Mouse (Mus musculus): ENCODE results near the gene Klc2. TPM values are rescaled to one million over a fixed set of nuclear protein-coding genes. Genes with fewer than 3 reads are reported as not detected.

The Klc2 gene
- polyA plus RNA-seq, 2 experiments, result 14.9 to 45.8 TPM

- no peak; the same call in 1 of the 2 replicates for ATAC-seq (ENCODE audit: low FRiP score, low read depth)
- Histone ChIP-seq H3K4me3 (replicated peaks; ENCODE audit: low read length) (no peak overlapping the region; the same call in 1 of the 2 replicates), H3K4me2 (replicated peaks; ENCODE audit: low read depth, low read length, severe bottlenecking) (peak overlapping the region; percentile 35), H3K9me3 (ENCODE audit: control insufficient read depth, low read length) (no peaks in the 10 kb centered on the region), H3K27ac (replicated peaks; ENCODE audit: low read depth, low read length) (0 out of 2 replicates have a peak overlapping the region, but pooled peaks have one; percentile 26), H3K9ac (ENCODE audit: low read depth, low read length, severe bottlenecking) (no peak overlapping the region), H3K4me1 (ENCODE audit: control insufficient read depth, insufficient read depth, low read length) (peaks cover 38% of the 10 kb centered on the region), H3K36me3 (ENCODE audit: control insufficient read depth, insufficient read depth, low read length) (peaks cover 44% of the 10 kb centered on the region), H3K27me3 (ENCODE audit: control insufficient read depth, insufficient read depth, low read length) (no peaks in the 10 kb centered on the region)
- no peak for DNase-seq (ENCODE audit: low spot score)
- no peak for TF ChIP-seq POLR2A (IDR thresholded peaks at IDR 0.05; ENCODE audit: borderline replicate concordance, extremely low read depth, insufficient read depth, insufficient read length)
- WGBS, result 45% methylated on average over 11 of the region's 11 CpGs
These were observed 23.5 kb downstream of the Klc2 start for GRCm38 (mm10) chr19:5094746-5095417.

DNA sequence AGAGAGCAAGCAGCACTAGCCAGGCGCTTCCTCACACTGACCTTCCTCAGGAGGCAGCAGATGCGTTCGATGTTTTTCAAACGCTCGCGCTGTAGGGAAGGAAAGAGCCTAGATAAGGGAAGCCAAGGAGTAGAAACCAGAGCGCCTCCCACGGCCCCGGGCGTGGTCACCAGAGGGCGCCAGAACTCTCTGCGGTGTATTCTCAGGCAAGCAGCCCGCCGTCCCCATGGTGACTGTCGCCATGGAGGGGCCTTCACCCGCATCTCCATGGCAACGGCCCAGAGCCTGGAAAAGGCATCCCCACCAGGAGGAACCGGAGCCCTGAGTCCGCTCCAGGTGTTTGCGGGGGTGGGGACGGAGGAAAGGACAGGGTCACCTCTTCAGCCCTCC, 24.1 kb downstream of the Klc2 start:
- peak; percentile 87 for DNase-seq (ENCODE audit: low spot score)
- Histone ChIP-seq H3K4me1 (ENCODE audit: control insufficient read depth, insufficient read depth, low read length) (peaks cover 41% of the 10 kb centered on the region), H3K36me3 (ENCODE audit: control insufficient read depth, insufficient read depth, low read length) (peaks cover 43% of the 10 kb centered on the region), H3K9me3 (ENCODE audit: control insufficient read depth, low read length) (no peaks in the 10 kb centered on the region), H3K4me2 (replicated peaks; ENCODE audit: low read depth, low read length, severe bottlenecking) (peak overlapping the region; percentile 35), H3K27me3 (ENCODE audit: control insufficient read depth, insufficient read depth, low read length) (no peaks in the 10 kb centered on the region), H3K4me3 (replicated peaks; ENCODE audit: low read length) (no peak overlapping the region; the same call in 1 of the 2 replicates), H3K27ac (replicated peaks; ENCODE audit: low read depth, low read length) (no peak overlapping the region), H3K9ac (ENCODE audit: low read depth, low read length, severe bottlenecking) (no peak overlapping the region)
- peak; percentile 56 for ATAC-seq (ENCODE audit: low FRiP score, low read depth)
- WGBS, result under 1% methylated on average over 21 of the region's 21 CpGs
- TF ChIP-seq POLR2A (IDR thresholded peaks at IDR 0.05; ENCODE audit: borderline replicate concordance, extremely low read depth, insufficient read depth, insufficient read length), result no peak

DNA sequence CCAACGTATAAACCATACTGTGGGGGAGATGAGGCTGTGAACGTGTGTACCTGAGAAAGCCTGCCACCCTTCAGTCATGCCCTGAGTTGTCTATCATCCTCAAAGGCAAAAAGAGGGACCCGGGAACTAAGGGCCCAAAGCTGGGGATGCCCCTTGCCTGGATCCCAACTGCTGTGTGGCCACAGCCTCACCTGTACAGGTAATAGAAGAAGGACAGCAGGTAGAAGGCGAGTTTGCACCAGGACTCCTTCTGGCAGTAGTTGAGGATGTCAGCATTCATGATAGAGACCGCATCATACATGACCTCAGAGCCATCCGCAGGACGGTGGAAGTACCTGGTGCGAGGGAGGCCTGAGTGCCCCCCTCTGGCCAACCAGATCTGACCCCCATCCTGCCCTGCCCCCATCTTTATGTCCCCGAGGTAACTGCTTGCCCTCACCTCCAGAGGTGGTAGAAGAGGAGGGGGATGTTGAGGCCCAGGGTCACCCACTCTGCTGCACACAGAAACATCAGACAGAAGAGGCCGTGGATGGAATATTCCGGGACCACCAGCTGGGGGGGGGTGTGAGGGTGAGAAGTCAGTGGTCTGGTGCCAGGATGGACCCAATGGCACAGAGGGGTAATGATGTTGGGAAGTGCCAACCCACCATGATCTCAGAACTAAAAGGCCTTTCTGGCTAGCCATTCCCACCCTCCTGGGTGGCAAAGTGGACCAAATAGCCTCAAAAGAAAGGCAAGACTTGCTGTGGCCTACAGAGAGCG, 24.7 kb downstream of the Klc2 start:
- peaks cover 44% of the 10 kb centered on the region for H3K36me3 ChIP-seq (ENCODE audit: control insufficient read depth, insufficient read depth, low read length)
- H3K9ac ChIP-seq (ENCODE audit: low read depth, low read length, severe bottlenecking), result no peak overlapping the region
- H3K4me3 ChIP-seq (replicated peaks; ENCODE audit: low read length), result no peak overlapping the region
- H3K4me1 ChIP-seq (ENCODE audit: control insufficient read depth, insufficient read depth, low read length), result peaks cover 44% of the 10 kb centered on the region
- H3K9me3 ChIP-seq (ENCODE audit: control insufficient read depth, low read length), result no peaks in the 10 kb centered on the region
- H3K4me2 ChIP-seq (replicated peaks; ENCODE audit: low read depth, low read length, severe bottlenecking), result no peak overlapping the region
- H3K27me3 ChIP-seq (ENCODE audit: control insufficient read depth, insufficient read depth, low read length), result no peaks in the 10 kb centered on the region
- WGBS, result 72% methylated on average over 12 of the region's 12 CpGs
- ATAC-seq (ENCODE audit: low FRiP score, low read depth) (no peak), DNase-seq (ENCODE audit: low spot score) (no peak)
- no peak for TF ChIP-seq POLR2A (IDR thresholded peaks at IDR 0.05; ENCODE audit: borderline replicate concordance, extremely low read depth, insufficient read depth, insufficient read length)
- H3K27ac ChIP-seq (replicated peaks; ENCODE audit: low read depth, low read length), result no peak overlapping the region

- Histone ChIP-seq H3K4me2 (replicated peaks; ENCODE audit: low read depth, low read length, severe bottlenecking) (no peak overlapping the region), H3K36me3 (ENCODE audit: control insufficient read depth, insufficient read depth, low read length) (peaks cover 44% of the 10 kb centered on the region), H3K27me3 (ENCODE audit: control insufficient read depth, insufficient read depth, low read length) (no peaks in the 10 kb centered on the region), H3K4me1 (ENCODE audit: control insufficient read depth, insufficient read depth, low read length) (peaks cover 43% of the 10 kb centered on the region), H3K27ac (replicated peaks; ENCODE audit: low read depth, low read length) (no peak overlapping the region), H3K4me3 (replicated peaks; ENCODE audit: low read length) (no peak overlapping the region), H3K9me3 (ENCODE audit: control insufficient read depth, low read length) (no peaks in the 10 kb centered on the region), H3K9ac (ENCODE audit: low read depth, low read length, severe bottlenecking) (no peak overlapping the region)
- ATAC-seq (ENCODE audit: low FRiP score, low read depth) (no peak), DNase-seq (ENCODE audit: low spot score) (no peak)
- no peak for TF ChIP-seq POLR2A (IDR thresholded peaks at IDR 0.05; ENCODE audit: borderline replicate concordance, extremely low read depth, insufficient read depth, insufficient read length)
- whole genome bisulfite sequencing, result 84% methylated on average over 10 of the region's 10 CpGs
These were observed 26.3 kb downstream of the Klc2 start for GRCm38 (mm10) chr19:5092083-5092482.

DNA sequence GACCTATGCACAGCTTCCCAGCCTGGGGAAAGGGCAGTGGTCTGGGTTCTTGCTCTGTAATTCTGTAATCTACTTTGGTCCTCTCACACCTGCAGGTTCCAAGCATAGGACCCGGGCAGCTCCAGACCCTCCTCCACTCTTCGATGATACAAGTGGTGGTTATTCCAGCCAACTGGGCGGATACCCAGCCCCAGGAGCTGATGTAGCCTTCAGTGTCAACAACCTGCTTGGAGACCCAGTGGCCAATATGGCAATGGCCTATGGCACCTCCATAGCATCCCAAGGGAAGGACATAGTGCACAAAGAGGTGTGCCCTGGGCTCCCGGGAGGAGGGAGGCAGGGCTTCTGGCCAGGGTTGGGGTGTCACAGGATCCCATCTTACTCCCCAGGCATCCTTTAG, 29.0 kb downstream of the Klc2 start:
- 88% methylated on average over 4 of the region's 4 CpGs for WGBS

More for the DNA sequence above, 29.0 kb downstream of the Klc2 start:
- Histone ChIP-seq H3K9ac (ENCODE audit: low read depth, low read length, severe bottlenecking) (peak overlapping the region; percentile 72; the same call in 1 of the 2 replicates), H3K27me3 (ENCODE audit: control insufficient read depth, insufficient read depth, low read length) (peaks cover 22% of the 10 kb centered on the region), H3K4me1 (ENCODE audit: control insufficient read depth, insufficient read depth, low read length) (peaks cover 17% of the 10 kb centered on the region), H3K27ac (replicated peaks; ENCODE audit: low read depth, low read length) (no peak overlapping the region), H3K9me3 (ENCODE audit: control insufficient read depth, low read length) (no peaks in the 10 kb centered on the region), H3K36me3 (ENCODE audit: control insufficient read depth, insufficient read depth, low read length) (peaks cover 44% of the 10 kb centered on the region), H3K4me2 (replicated peaks; ENCODE audit: low read depth, low read length, severe bottlenecking) (peak overlapping the region; percentile 81), H3K4me3 (replicated peaks; ENCODE audit: low read length) (peak overlapping the region; percentile 84)
- no peak for DNase-seq (ENCODE audit: low spot score)
- no peak for TF ChIP-seq POLR2A (IDR thresholded peaks at IDR 0.05; ENCODE audit: borderline replicate concordance, extremely low read depth, insufficient read depth, insufficient read length)
- ATAC-seq (ENCODE audit: low FRiP score, low read depth), result no peak

Measured in limb, embryonic 14.5 days (tissue).